Mouse (Mus musculus): Measurements from ENCODE around the gene Jam3. TPM values are rescaled to one million over a fixed set of nuclear protein-coding genes. Genes with fewer than 3 reads are reported as not detected.

Gene Jam3
- polyA plus RNA-seq, 1 experiment from 2014 or later = 133 TPM

GRCm38 (mm10) chr9:27126543-27126942 lies 28.7 kb downstream of the Jam3 start:
- H3K4me1 ChIP-seq (replicated peaks) = peaks cover 18% of the 10 kb centered on the region

DNA sequence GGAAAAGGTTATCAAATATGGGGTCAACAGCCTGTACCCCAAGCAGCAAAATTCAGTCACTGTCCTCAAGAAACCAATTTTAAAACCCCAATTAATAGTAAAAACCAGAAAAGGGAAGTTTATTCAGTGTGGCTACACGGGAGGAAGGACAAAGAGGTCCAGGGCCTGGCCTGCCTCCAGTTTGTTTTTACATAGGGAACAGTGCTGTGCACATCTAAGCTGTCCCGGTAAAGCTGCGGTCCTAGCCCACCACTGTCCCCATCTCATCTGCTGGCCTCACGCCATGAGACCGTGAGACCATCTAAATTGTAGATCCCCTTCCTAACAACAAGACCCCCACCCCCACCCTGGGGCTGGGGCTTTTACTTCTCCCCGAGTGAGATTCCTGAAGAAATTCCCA lies 29.8 kb downstream of the Jam3 start:
- WGBS = 54% methylated on average over 6 of the region's 6 CpGs
- no peaks in the 10 kb centered on the region for H3K27me3 ChIP-seq (ENCODE audit: insufficient read depth, poor library complexity, severe bottlenecking)
- DNase-seq (ENCODE audit: low spot score) = no peak
- H3K4me3 ChIP-seq = no peak overlapping the region
- H3K27ac ChIP-seq = no peak overlapping the region
- H3K36me3 ChIP-seq = peaks cover 24% of the 10 kb centered on the region
- peaks cover 18% of the 10 kb centered on the region for H3K4me1 ChIP-seq (replicated peaks)
- peaks cover 8% of the 10 kb centered on the region; the same call in 1 of the 2 replicates for H3K9me3 ChIP-seq

More at GRCm38 (mm10) chr9:27126543-27126942, 28.7 kb downstream of the Jam3 start:
- Histone ChIP-seq H3K36me3 (peaks cover 24% of the 10 kb centered on the region), H3K27me3 (ENCODE audit: insufficient read depth, poor library complexity, severe bottlenecking) (no peaks in the 10 kb centered on the region), H3K27ac (no peak overlapping the region), H3K4me3 (no peak overlapping the region), H3K9me3 (peaks cover 8% of the 10 kb centered on the region; the same call in 1 of the 2 replicates)
- 90% methylated on average over 6 of the region's 6 CpGs for WGBS
- DNase-seq (ENCODE audit: low spot score) = no peak

- peaks cover 18% of the 10 kb centered on the region for H3K4me1 ChIP-seq (replicated peaks)
- peaks cover 24% of the 10 kb centered on the region for H3K36me3 ChIP-seq
- peaks cover 8% of the 10 kb centered on the region; the same call in 1 of the 2 replicates for H3K9me3 ChIP-seq
- no peak for DNase-seq (ENCODE audit: low spot score)
- no peak overlapping the region for H3K4me3 ChIP-seq
- no peaks in the 10 kb centered on the region for H3K27me3 ChIP-seq (ENCODE audit: insufficient read depth, poor library complexity, severe bottlenecking)
- H3K27ac ChIP-seq = no peak overlapping the region
- WGBS = 83% methylated on average over 2 of the region's 2 CpGs
Measured at GRCm38 (mm10) chr9:27123947-27124346, 31.3 kb downstream of the Jam3 start.

DNA sequence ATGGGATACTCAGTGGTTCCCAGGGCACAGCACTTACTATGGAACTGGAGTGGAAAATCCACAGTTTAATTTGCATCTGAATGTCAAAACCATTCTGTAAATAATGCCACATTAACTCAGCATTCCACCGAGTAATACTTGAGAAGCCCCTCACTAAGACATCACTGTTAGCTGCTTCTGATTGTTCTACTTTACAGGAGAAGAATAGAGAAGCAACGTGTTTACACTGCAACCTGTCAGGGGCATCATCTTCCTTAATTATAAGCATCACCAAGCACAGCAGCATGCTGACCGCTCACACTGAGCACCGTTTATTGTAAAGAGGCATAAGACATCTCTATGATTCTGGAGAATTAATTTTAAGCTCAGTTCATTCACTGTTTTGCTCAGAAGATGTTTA lies 32.3 kb downstream of the Jam3 start:
- Histone ChIP-seq H3K4me1 (replicated peaks) (peaks cover 18% of the 10 kb centered on the region), H3K27me3 (ENCODE audit: insufficient read depth, poor library complexity, severe bottlenecking) (no peaks in the 10 kb centered on the region), H3K27ac (no peak overlapping the region), H3K36me3 (peaks cover 15% of the 10 kb centered on the region), H3K4me3 (no peak overlapping the region), H3K9me3 (peaks cover 8% of the 10 kb centered on the region; the same call in 1 of the 2 replicates)
- WGBS = 75% methylated on average over 4 of the region's 4 CpGs
- DNase-seq (ENCODE audit: low spot score) = no peak

GRCm38 (mm10) chr9:27122076-27122475 lies 33.1 kb downstream of the Jam3 start:
- peaks cover 18% of the 10 kb centered on the region for H3K4me1 ChIP-seq (replicated peaks)
- no peaks in the 10 kb centered on the region for H3K27me3 ChIP-seq (ENCODE audit: insufficient read depth, poor library complexity, severe bottlenecking)
- no peak overlapping the region for H3K27ac ChIP-seq
- H3K9me3 ChIP-seq = peaks cover 5% of the 10 kb centered on the region; the same call in 1 of the 2 replicates
- no peak overlapping the region for H3K4me3 ChIP-seq
- peaks cover 9% of the 10 kb centered on the region for H3K36me3 ChIP-seq
- DNase-seq (ENCODE audit: low spot score) = no peak
- 90% methylated on average over 4 of the region's 4 CpGs for WGBS

GRCm38 (mm10) chr9:27121254-27121653 lies 34.0 kb downstream of the Jam3 start:
- Histone ChIP-seq H3K4me1 (replicated peaks) (peaks cover 18% of the 10 kb centered on the region), H3K4me3 (no peak overlapping the region), H3K27ac (no peak overlapping the region), H3K9me3 (no peaks in the 10 kb centered on the region), H3K36me3 (peaks cover 3% of the 10 kb centered on the region; the same call in 1 of the 2 replicates), H3K27me3 (ENCODE audit: insufficient read depth, poor library complexity, severe bottlenecking) (no peaks in the 10 kb centered on the region)
- no peak for DNase-seq (ENCODE audit: low spot score)
- WGBS = 89% methylated on average over 9 of the region's 9 CpGs

- H3K27me3 ChIP-seq (ENCODE audit: insufficient read depth, poor library complexity, severe bottlenecking) = no peaks in the 10 kb centered on the region
- no peak overlapping the region for H3K27ac ChIP-seq
- H3K4me3 ChIP-seq = no peak overlapping the region
- no peaks in the 10 kb centered on the region for H3K9me3 ChIP-seq
- no peak for DNase-seq (ENCODE audit: low spot score)
- peaks cover 14% of the 10 kb centered on the region for H3K36me3 ChIP-seq
- H3K4me1 ChIP-seq (replicated peaks) = peaks cover 9% of the 10 kb centered on the region
- 92% methylated on average over 3 of the region's 3 CpGs for WGBS
Measured at GRCm38 (mm10) chr9:27111756-27112155, 43.5 kb downstream of the Jam3 start.

DNA sequence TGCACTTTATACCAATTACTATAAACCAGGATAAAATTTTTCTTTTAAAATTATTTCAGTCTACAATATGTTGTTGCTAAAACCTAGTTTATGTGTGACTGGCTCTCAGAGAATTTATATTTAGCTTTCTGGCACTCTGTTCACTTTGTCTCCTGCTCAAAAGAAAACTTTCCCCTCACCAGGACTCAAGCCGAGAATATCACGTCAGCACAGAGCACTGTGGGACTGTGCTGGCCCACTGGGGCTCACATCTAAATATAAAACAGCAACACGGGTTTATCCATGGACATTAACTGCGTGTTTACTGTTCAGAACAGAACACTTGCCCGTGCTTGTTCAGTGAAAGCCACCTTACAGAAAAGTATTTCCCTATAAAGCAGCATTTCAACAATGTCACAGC lies 44.5 kb downstream of the Jam3 start:
- WGBS = 81% methylated on average over 5 of the region's 5 CpGs
- Histone ChIP-seq H3K36me3 (peaks cover 16% of the 10 kb centered on the region), H3K4me3 (no peak overlapping the region), H3K27me3 (ENCODE audit: insufficient read depth, poor library complexity, severe bottlenecking) (no peaks in the 10 kb centered on the region), H3K4me1 (replicated peaks) (peaks cover 9% of the 10 kb centered on the region), H3K27ac (no peak overlapping the region), H3K9me3 (no peaks in the 10 kb centered on the region)
- DNase-seq (ENCODE audit: low spot score) = no peak

- no peak for DNase-seq (ENCODE audit: low spot score)
- no peak overlapping the region for H3K27ac ChIP-seq
- H3K27me3 ChIP-seq (ENCODE audit: insufficient read depth, poor library complexity, severe bottlenecking) = no peaks in the 10 kb centered on the region
- no peak overlapping the region for H3K4me3 ChIP-seq
- H3K36me3 ChIP-seq = peaks cover 25% of the 10 kb centered on the region
- WGBS = 83% methylated on average over 22 of the region's 22 CpGs
- peaks cover 9% of the 10 kb centered on the region for H3K4me1 ChIP-seq (replicated peaks)
- no peaks in the 10 kb centered on the region for H3K9me3 ChIP-seq
Measured at GRCm38 (mm10) chr9:27109533-27110514, 45.4 kb downstream of the Jam3 start.

DNA sequence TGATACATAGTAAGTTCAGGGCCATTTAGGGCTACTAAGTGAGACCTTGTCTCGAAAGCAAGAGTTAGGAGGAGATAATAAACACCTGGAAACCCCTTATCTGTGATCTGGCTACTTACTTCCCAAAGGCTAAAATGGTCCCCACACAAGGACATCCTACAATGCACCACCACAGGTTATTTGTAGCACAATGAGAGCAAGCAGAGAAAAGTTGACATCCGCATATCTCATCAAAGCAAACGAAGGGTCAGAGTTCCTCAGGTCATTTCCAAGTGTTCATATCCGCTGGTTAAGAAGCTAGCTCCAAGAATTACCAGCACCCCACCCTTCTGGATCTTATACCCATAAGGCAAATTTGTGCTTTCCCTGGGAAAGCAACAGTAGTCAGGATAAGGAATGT lies 46.8 kb downstream of the Jam3 start:
- peaks cover 9% of the 10 kb centered on the region for H3K4me1 ChIP-seq (replicated peaks)
- no peak for DNase-seq (ENCODE audit: low spot score)
- WGBS = 87% methylated on average over 4 of the region's 4 CpGs
- no peak overlapping the region for H3K4me3 ChIP-seq
- no peak overlapping the region for H3K27ac ChIP-seq
- H3K27me3 ChIP-seq (ENCODE audit: insufficient read depth, poor library complexity, severe bottlenecking) = no peaks in the 10 kb centered on the region
- H3K9me3 ChIP-seq = no peaks in the 10 kb centered on the region
- H3K36me3 ChIP-seq = peaks cover 39% of the 10 kb centered on the region

DNA sequence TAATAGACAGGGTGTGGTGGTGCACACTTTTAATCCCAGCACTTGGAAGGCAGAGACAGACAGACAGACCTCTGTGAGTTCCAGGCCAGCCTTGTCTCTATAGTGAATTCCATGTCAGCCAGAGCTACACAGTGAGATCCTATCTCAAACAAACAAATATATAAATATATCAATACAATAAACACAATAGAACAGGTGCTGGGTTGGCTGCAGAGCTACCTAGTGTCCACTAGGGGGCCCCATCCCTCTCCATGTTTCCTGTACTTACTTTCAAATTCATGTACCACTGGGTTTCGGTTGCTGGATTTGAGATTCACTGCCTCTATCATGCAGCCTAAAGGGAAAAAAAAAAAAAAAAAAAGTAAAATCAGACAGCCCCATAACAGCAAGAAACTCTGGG lies 49.1 kb downstream of the Jam3 start:
- H3K36me3 ChIP-seq = peaks cover 58% of the 10 kb centered on the region
- H3K4me3 ChIP-seq = no peak overlapping the region
- no peak overlapping the region for H3K27ac ChIP-seq
- 74% methylated on average over 1 of the region's 1 CpGs for WGBS
- peak; percentile 30 for DNase-seq (ENCODE audit: low spot score)
- no peaks in the 10 kb centered on the region for H3K9me3 ChIP-seq
- H3K4me1 ChIP-seq (replicated peaks) = peaks cover 9% of the 10 kb centered on the region
- no peaks in the 10 kb centered on the region for H3K27me3 ChIP-seq (ENCODE audit: insufficient read depth, poor library complexity, severe bottlenecking)

DNA sequence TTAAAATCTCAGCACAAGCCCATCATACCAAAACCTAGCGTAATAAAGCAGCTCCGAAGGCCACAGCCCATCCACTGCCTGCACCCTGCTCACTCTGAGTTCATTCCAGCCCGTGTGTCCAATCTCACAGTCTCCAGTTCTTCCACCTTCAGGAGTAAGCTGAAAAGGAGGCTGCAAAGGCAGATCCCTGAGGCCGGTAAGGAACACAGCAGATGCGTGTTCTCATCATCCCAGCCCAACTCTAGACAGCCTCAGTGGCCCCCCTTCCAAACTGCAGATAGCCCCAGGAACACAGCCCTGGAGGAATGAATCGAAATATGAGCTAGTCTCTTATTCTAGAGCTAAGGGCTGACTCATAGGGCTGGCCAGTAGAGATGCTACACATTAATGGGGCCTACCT lies 53.8 kb downstream of the Jam3 start:
- WGBS = 94% methylated on average over 6 of the region's 6 CpGs
- no peak for DNase-seq (ENCODE audit: low spot score)
- H3K4me3 ChIP-seq = no peak overlapping the region
- H3K4me1 ChIP-seq (replicated peaks) = peaks cover 10% of the 10 kb centered on the region; the same call in 1 of the 2 replicates
- no peak overlapping the region for H3K27ac ChIP-seq
- no peaks in the 10 kb centered on the region for H3K9me3 ChIP-seq
- peaks cover 94% of the 10 kb centered on the region for H3K36me3 ChIP-seq
- no peaks in the 10 kb centered on the region for H3K27me3 ChIP-seq (ENCODE audit: insufficient read depth, poor library complexity, severe bottlenecking)

DNA sequence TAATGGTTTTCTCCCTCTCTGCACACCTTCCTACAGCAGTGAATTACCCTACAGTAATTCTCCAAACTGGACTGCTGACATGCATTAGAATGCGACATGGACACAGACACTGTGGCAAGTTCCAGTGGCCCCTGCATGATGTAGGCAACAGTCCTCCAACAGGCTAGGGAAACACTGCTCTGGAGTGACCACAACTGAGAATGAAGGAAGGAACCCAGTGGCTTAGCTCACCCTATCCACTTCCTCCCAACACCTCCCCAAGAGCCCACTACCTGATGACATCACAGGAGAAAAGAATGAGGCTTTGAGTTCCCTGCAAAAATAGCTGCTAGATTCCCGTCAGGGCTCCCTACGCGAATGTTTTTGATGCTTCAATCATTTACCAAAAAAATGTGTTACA lies 55.7 kb downstream of the Jam3 start:
- WGBS = 90% methylated on average over 4 of the region's 4 CpGs
- H3K36me3 ChIP-seq = peaks cover 99% of the 10 kb centered on the region
- peaks cover 10% of the 10 kb centered on the region; the same call in 1 of the 2 replicates for H3K4me1 ChIP-seq (replicated peaks)
- no peaks in the 10 kb centered on the region for H3K27me3 ChIP-seq (ENCODE audit: insufficient read depth, poor library complexity, severe bottlenecking)
- H3K9me3 ChIP-seq = no peaks in the 10 kb centered on the region
- no peak overlapping the region for H3K4me3 ChIP-seq
- no peak for DNase-seq (ENCODE audit: low spot score)
- H3K27ac ChIP-seq = no peak overlapping the region

All from hindbrain, embryonic 10.5 days (tissue).